Mouse (Mus musculus): ENCODE results near the gene Chn2.

The Chn2 gene

GRCm38 (mm10) chr6:54203926-54204325 is 164.6 kb downstream of the Chn2 start:
- no peak for DNase-seq

GRCm38 (mm10) chr6:54204931-54205330 is 165.6 kb downstream of the Chn2 start:
- DNase-seq, result peak; percentile 48

- DNase-seq, result no peak
Measured at GRCm38 (mm10) chr6:54205471-54205870, 166.1 kb downstream of the Chn2 start.

GRCm38 (mm10) chr6:54206221-54206738 is 166.9 kb downstream of the Chn2 start:
- no peak for DNase-seq

GRCm38 (mm10) chr6:54208786-54209185 is 169.4 kb downstream of the Chn2 start:
- DNase-seq, result no peak

GRCm38 (mm10) chr6:54210971-54211370 is 171.6 kb downstream of the Chn2 start:
- no peak for DNase-seq

- DNase-seq, result no peak
Measured at GRCm38 (mm10) chr6:54211939-54212338, 172.6 kb downstream of the Chn2 start.

GRCm38 (mm10) chr6:54213743-54214142 is 174.4 kb downstream of the Chn2 start:
- DNase-seq, result no peak

- no peak for DNase-seq
Measured at GRCm38 (mm10) chr6:54215636-54216035, 176.3 kb downstream of the Chn2 start.

- DNase-seq, result no peak
Measured at GRCm38 (mm10) chr6:54216512-54216911, 177.2 kb downstream of the Chn2 start.

- no peak for DNase-seq
Measured at GRCm38 (mm10) chr6:54220124-54220523, 180.8 kb downstream of the Chn2 start.

GRCm38 (mm10) chr6:54223529-54223928 is 184.2 kb downstream of the Chn2 start:
- no peak for DNase-seq

- no peak for DNase-seq
Measured at GRCm38 (mm10) chr6:54224325-54224724, 185.0 kb downstream of the Chn2 start.

GRCm38 (mm10) chr6:54225327-54225726 is 186.0 kb downstream of the Chn2 start:
- DNase-seq, result no peak

- DNase-seq, result no peak
Measured at GRCm38 (mm10) chr6:54227061-54227460, 187.7 kb downstream of the Chn2 start.

- DNase-seq, result peak; percentile 58
Measured at GRCm38 (mm10) chr6:54228421-54228820, 189.1 kb downstream of the Chn2 start.

GRCm38 (mm10) chr6:54228874-54229273 is 189.5 kb downstream of the Chn2 start:
- DNase-seq, result peak; percentile 75

GRCm38 (mm10) chr6:54231769-54232558 is 192.6 kb downstream of the Chn2 start:
- no peak for DNase-seq

GRCm38 (mm10) chr6:54236441-54236840 is 197.1 kb downstream of the Chn2 start:
- DNase-seq, result no peak

GRCm38 (mm10) chr6:54241761-54242160 is 202.4 kb downstream of the Chn2 start:
- peak; percentile 41 for DNase-seq

GRCm38 (mm10) chr6:54242286-54242685 is 202.9 kb downstream of the Chn2 start:
- peak; percentile 30 for DNase-seq

GRCm38 (mm10) chr6:54248354-54249252 is 209.2 kb downstream of the Chn2 start:
- no peak for DNase-seq

GRCm38 (mm10) chr6:54251401-54252191 is 212.2 kb downstream of the Chn2 start:
- DNase-seq, result peak; percentile 79

Measured in kidney, postnatal 14 days (tissue).